Mouse (Mus musculus) CD8-positive naive resting alpha-beta T cell, adult 57 days (primary cell): Measurements from ENCODE around the gene Cdc40. TPM values are rescaled to one million over a fixed set of nuclear protein-coding genes. Genes with fewer than 3 reads are reported as not detected.

ENCODE experiments used
- total RNA-seq: library from RNA; stranded (reverse); gene quantifications from one replicate; pipeline ENCODE4 v1.2.4, GENCODE M21; 2023

The Cdc40 gene
- total RNA-seq, result 52.3 TPM

DNA sequence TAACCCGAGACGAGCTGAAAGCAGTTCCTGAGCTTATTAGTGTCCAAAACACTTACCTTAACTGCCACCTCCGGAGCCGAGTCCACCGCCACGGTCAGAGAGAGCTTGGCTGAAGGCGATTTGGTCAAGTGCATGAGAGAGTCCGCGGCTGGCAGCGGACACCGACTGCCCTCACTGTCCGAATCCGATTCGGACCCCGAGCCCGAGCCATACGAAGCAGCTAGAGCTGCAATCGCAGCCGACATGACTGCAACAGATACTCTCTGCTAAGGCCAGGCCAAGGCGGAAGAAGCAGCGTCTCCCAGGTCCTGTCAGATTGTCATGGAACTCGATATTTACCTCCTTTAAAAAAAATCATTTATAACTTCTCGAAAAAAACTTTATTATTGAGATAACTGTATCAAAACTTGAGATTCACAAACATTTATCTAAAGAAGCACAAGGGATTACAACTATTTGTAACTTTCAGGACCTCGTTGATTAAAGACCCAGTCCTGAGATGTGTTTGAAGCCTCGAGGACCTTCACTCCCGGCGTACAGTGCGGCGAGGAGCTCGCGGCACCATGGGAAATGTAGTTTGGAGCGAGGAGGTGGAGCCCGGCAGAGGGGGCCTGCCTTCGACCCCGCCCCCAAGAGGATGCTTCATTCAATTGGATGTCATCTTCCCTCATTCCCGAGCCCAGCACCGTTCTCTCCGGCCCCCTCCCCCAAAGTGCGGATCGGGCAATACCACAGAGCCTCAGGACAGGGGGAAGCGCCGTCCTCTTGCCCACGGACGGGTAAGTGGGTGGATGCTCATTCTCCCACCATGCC lies at the start of gene Cdc40, which contains the start of gene Wasf1:
TSS of gene Cdc40 (minus strand) at position 481 of the 813 bp plus-strand sequence.
TSS of gene Wasf1 (plus strand) at position 645 of the 813 bp plus-strand sequence.

Other genes with a start within 250 kb of the Cdc40 start
- not detected for gene Mettl24, start 200.0 kb downstream of the Cdc40 start, total RNA-seq
- not detected for gene Wasf1, start 164 bp upstream of the Cdc40 start, total RNA-seq
- not detected for gene Gpr6, start 189.0 kb upstream of the Cdc40 start, total RNA-seq